Mouse (Mus musculus) embryonic fibroblast, embryonic 13.5 days (primary cell): ENCODE measurements at regions not wholly inside any gene's neighbourhood (a gene's known extent, or its start where the extent isn't known, plus 50 kb on each side); places are given as distances from the start of the nearest gene placed in this dataset.

ENCODE experiments used
- CTCF ChIP-seq: IDR thresholded peaks from 2 replicates; pipeline ENCODE4 v1.5.1; 2011; ENCODE audit warnings: mild to moderate bottlenecking, control low read depth, low read length, moderate library complexity, borderline replicate concordance; ENCODE audit not compliant: insufficient read depth
- POLR2A ChIP-seq: IDR thresholded peaks from 2 replicates; pipeline ENCODE4 v1.6.1; 2011; ENCODE audit warnings: low read depth, mild to moderate bottlenecking, control low read depth, low read length, moderate library complexity

GRCm38 (mm10) chr14:24900501-24901179 lies 413.7 kb downstream of the Rps24 start:
- TF ChIP-seq CTCF, result no peak
- TF ChIP-seq POLR2A, result no peak
